Mouse (Mus musculus): ENCODE results near the gene Tspyl4. TPM values are rescaled to one million over a fixed set of nuclear protein-coding genes. Genes with fewer than 3 reads are reported as not detected.

Gene Tspyl4
- polyA plus RNA-seq, 1 experiment, result 474 TPM

GRCm38 (mm10) chr10:34309915-34310685 is 12.9 kb downstream of the Tspyl4 start:
- WGBS, result 91% methylated on average over 9 of the region's 9 CpGs
- no peak for DNase-seq
- Histone ChIP-seq H3K4me1 (ENCODE audit: control insufficient read depth, insufficient read depth, low read length) (no peaks in the 10 kb centered on the region; the same call in 1 of the 2 replicates), H3K27me3 (ENCODE audit: control insufficient read depth, insufficient read depth, low read length) (no peaks in the 10 kb centered on the region), H3K4me3 (replicated peaks; ENCODE audit: insufficient read depth, low read depth, low read length) (no peak overlapping the region), H3K27ac (ENCODE audit: insufficient read depth, low read length) (no peak overlapping the region)
- no peak for TF ChIP-seq CTCF (IDR thresholded peaks at IDR 0.05; ENCODE audit: borderline replicate concordance, insufficient read depth, low read depth, low read length)
- no peak for TF ChIP-seq POLR2A (IDR thresholded peaks at IDR 0.05; ENCODE audit: borderline replicate concordance, insufficient read depth, low read length)

- no peak for TF ChIP-seq CTCF (IDR thresholded peaks at IDR 0.05; ENCODE audit: borderline replicate concordance, insufficient read depth, low read depth, low read length)
- no peak for TF ChIP-seq POLR2A (IDR thresholded peaks at IDR 0.05; ENCODE audit: borderline replicate concordance, insufficient read depth, low read length)
- DNase-seq, result no peak
- Histone ChIP-seq H3K4me1 (ENCODE audit: control insufficient read depth, insufficient read depth, low read length) (peaks cover 12% of the 10 kb centered on the region; the same call in 1 of the 2 replicates), H3K27me3 (ENCODE audit: control insufficient read depth, insufficient read depth, low read length) (no peaks in the 10 kb centered on the region), H3K4me3 (replicated peaks; ENCODE audit: insufficient read depth, low read depth, low read length) (no peak overlapping the region), H3K27ac (ENCODE audit: insufficient read depth, low read length) (no peak overlapping the region)
- WGBS, result 64% methylated on average over 3 of the region's 3 CpGs
Observed at GRCm38 (mm10) chr10:34312536-34312935, 15.3 kb downstream of the Tspyl4 start.

DNA sequence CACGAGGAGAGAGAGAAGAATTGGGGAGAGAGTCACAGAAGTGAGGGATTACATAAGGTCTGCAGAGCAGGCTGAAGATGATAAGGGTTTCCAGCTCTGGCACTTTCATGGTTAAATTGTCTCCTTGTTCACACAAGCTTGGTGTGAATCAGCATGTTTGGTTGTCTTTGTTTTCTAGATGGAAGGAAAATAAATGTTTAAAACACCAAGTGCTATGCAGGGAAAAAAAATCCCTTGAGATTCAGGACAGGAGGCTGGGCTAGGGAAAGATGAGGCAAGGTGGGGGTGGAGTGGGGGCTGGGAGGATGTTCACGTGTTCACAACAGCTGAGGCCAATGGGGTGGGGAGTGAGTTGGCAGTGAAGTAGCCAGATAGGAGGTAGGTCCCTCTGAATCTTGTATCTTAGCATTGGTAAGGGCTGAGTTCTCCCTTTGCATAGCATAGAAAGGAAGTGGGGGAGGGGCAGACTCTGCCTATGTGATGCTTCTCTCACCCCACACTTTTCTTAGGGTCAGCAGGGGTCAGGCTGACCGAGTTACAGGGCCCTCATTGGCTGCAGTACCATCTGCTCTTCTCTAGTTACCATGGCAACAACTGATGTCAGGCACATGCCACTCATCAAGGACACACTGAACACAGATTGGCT is 19.5 kb downstream of the Tspyl4 start:
- peak overlapping the region; percentile 33 for H3K4me3 ChIP-seq (replicated peaks; ENCODE audit: insufficient read depth, low read depth, low read length)
- peaks cover 12% of the 10 kb centered on the region; the same call in 1 of the 2 replicates for H3K4me1 ChIP-seq (ENCODE audit: control insufficient read depth, insufficient read depth, low read length)
- no peak for TF ChIP-seq CTCF (IDR thresholded peaks at IDR 0.05; ENCODE audit: borderline replicate concordance, insufficient read depth, low read depth, low read length)
- peak; percentile 22; the same call in 1 of the 2 replicates for TF ChIP-seq POLR2A (IDR thresholded peaks at IDR 0.05; ENCODE audit: borderline replicate concordance, insufficient read depth, low read length)
- whole genome bisulfite sequencing, result 2% methylated on average over 3 of the region's 3 CpGs
- H3K27ac ChIP-seq (ENCODE audit: insufficient read depth, low read length), result peak overlapping the region; percentile 49
- H3K27me3 ChIP-seq (ENCODE audit: control insufficient read depth, insufficient read depth, low read length), result no peaks in the 10 kb centered on the region
- DNase-seq, result peak; percentile 71 to 88

DNA sequence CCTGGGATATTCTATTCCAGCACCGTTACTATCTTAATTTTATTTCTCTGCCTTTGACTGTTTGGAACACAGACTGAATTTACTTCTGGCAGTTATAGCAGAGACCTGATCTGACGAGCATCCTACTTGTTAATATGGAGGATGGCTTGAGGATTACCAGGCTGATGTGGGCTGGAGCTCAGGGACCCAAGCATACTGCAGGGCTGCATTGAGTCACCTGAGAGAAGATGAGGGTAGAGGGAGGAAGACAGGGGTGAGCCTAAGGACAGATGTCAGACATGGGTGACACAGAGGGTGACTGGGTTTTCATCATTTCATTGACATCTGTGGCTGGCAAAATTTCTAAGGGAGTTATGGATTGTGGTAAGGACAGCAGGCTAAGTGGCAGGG is 20.0 kb downstream of the Tspyl4 start:
- Histone ChIP-seq H3K27me3 (ENCODE audit: control insufficient read depth, insufficient read depth, low read length) (no peaks in the 10 kb centered on the region), H3K27ac (ENCODE audit: insufficient read depth, low read length) (peak overlapping the region; percentile 49), H3K4me3 (replicated peaks; ENCODE audit: insufficient read depth, low read depth, low read length) (peak overlapping the region; percentile 33), H3K4me1 (ENCODE audit: control insufficient read depth, insufficient read depth, low read length) (peaks cover 12% of the 10 kb centered on the region; the same call in 1 of the 2 replicates)
- DNase-seq, result no peak
- no peak for TF ChIP-seq CTCF (IDR thresholded peaks at IDR 0.05; ENCODE audit: borderline replicate concordance, insufficient read depth, low read depth, low read length)
- TF ChIP-seq POLR2A (IDR thresholded peaks at IDR 0.05; ENCODE audit: borderline replicate concordance, insufficient read depth, low read length), result no peak
- 9% methylated on average over 2 of the region's 2 CpGs for WGBS

- 78% methylated on average over 2 of the region's 2 CpGs for WGBS
- TF ChIP-seq CTCF (IDR thresholded peaks at IDR 0.05; ENCODE audit: borderline replicate concordance, insufficient read depth, low read depth, low read length) (no peak), POLR2A (IDR thresholded peaks at IDR 0.05; ENCODE audit: borderline replicate concordance, insufficient read depth, low read length) (no peak)
- DNase-seq, result no peak
Observed at GRCm38 (mm10) chr10:34320809-34321208, 23.6 kb downstream of the Tspyl4 start.

GRCm38 (mm10) chr10:34326701-34327100 is 29.5 kb downstream of the Tspyl4 start:
- H3K27me3 ChIP-seq (ENCODE audit: control insufficient read depth, insufficient read depth, low read length), result no peaks in the 10 kb centered on the region
- H3K27ac ChIP-seq (ENCODE audit: insufficient read depth, low read length), result no peak overlapping the region
- peak in 1 of 2 experiments; percentile 14 for DNase-seq
- 21% methylated on average over 4 of the region's 4 CpGs for WGBS
- TF ChIP-seq CTCF (IDR thresholded peaks at IDR 0.05; ENCODE audit: borderline replicate concordance, insufficient read depth, low read depth, low read length) (peak; percentile 51; the same call in 1 of the 2 replicates), POLR2A (IDR thresholded peaks at IDR 0.05; ENCODE audit: borderline replicate concordance, insufficient read depth, low read length) (no peak)
- no peak overlapping the region for H3K4me3 ChIP-seq (replicated peaks; ENCODE audit: insufficient read depth, low read depth, low read length)
- no peaks in the 10 kb centered on the region for H3K4me1 ChIP-seq (ENCODE audit: control insufficient read depth, insufficient read depth, low read length)

More at GRCm38 (mm10) chr10:34320809-34321208, 23.6 kb downstream of the Tspyl4 start:
- Histone ChIP-seq H3K27ac (ENCODE audit: insufficient read depth, low read length) (no peak overlapping the region), H3K27me3 (ENCODE audit: control insufficient read depth, insufficient read depth, low read length) (no peaks in the 10 kb centered on the region), H3K4me3 (replicated peaks; ENCODE audit: insufficient read depth, low read depth, low read length) (no peak overlapping the region), H3K4me1 (ENCODE audit: control insufficient read depth, insufficient read depth, low read length) (peaks cover 8% of the 10 kb centered on the region; the same call in 1 of the 2 replicates)

GRCm38 (mm10) chr10:34327144-34327543 is 29.9 kb downstream of the Tspyl4 start:
- Histone ChIP-seq H3K27ac (ENCODE audit: insufficient read depth, low read length) (no peak overlapping the region), H3K27me3 (ENCODE audit: control insufficient read depth, insufficient read depth, low read length) (no peaks in the 10 kb centered on the region), H3K4me1 (ENCODE audit: control insufficient read depth, insufficient read depth, low read length) (no peaks in the 10 kb centered on the region), H3K4me3 (replicated peaks; ENCODE audit: insufficient read depth, low read depth, low read length) (no peak overlapping the region)
- no peak for DNase-seq
- 59% methylated on average over 5 of the region's 5 CpGs for WGBS
- no peak for TF ChIP-seq POLR2A (IDR thresholded peaks at IDR 0.05; ENCODE audit: borderline replicate concordance, insufficient read depth, low read length)
- TF ChIP-seq CTCF (IDR thresholded peaks at IDR 0.05; ENCODE audit: borderline replicate concordance, insufficient read depth, low read depth, low read length), result no peak

Data from cerebellum, adult 2 months (tissue).